Mouse (Mus musculus): ENCODE data around the gene Smyd3. TPM values are rescaled to one million over a fixed set of nuclear protein-coding genes. Genes with fewer than 3 reads are reported as not detected.

Gene Smyd3
- total and polyA plus RNA-seq, 2 experiments from 2014 or later = 15.8 to 28.4 TPM

DNA sequence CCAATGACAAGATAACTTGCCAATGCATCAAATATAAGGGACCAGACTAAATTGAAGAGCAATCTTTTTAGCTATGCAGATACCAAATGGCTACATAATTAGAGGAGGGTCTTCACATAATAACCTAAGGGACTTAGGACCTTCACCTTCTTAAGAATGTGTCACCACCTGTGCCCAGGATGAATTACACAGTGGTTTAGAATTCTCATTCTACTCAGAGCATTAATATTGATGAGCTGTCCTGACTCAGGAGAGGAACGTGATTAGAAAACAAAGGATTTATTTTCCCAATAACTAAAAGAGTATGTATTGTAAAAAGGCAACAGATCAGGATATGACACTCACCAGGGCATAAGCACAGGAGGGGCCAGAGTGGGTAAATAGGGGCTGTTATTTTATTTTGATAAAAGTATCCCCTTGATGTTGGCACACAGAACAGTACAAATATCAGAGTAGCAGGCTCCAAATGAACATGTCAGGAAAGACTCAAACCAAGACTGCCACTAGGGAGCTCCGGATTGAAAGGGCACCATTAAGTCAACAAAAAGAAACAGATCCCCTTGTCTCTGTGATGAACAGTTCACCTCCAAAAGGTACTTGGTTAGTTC, 172.4 kb downstream of the Smyd3 start:
- H3K27me3 ChIP-seq (ENCODE audit: insufficient read depth, low read length) = no peaks in the 10 kb centered on the region
- no peaks in the 10 kb centered on the region for H3K9me3 ChIP-seq (ENCODE audit: low read length)
- no peak for DNase-seq (ENCODE audit: low spot score)
- no peak for TF ChIP-seq CTCF (IDR thresholded peaks at IDR 0.05)
- no peak for ATAC-seq (ENCODE audit: low FRiP score)
- H3K27ac ChIP-seq (ENCODE audit: low read depth, low read length) = no peak overlapping the region
- WGBS = 28% methylated on average over 2 of the region's 2 CpGs
- no peak overlapping the region for H3K4me2 ChIP-seq (ENCODE audit: low read depth, low read length, poor library complexity, severe bottlenecking)
- H3K36me3 ChIP-seq (ENCODE audit: insufficient read depth, low read length) = no peaks in the 10 kb centered on the region
- no peaks in the 10 kb centered on the region for H3K4me1 ChIP-seq (ENCODE audit: insufficient read depth, low read length)
- H3K4me3 ChIP-seq (ENCODE audit: low read depth, low read length) = no peak overlapping the region
- no peak overlapping the region for H3K9ac ChIP-seq (replicated peaks; ENCODE audit: low read length, poor library complexity, severe bottlenecking)

DNA sequence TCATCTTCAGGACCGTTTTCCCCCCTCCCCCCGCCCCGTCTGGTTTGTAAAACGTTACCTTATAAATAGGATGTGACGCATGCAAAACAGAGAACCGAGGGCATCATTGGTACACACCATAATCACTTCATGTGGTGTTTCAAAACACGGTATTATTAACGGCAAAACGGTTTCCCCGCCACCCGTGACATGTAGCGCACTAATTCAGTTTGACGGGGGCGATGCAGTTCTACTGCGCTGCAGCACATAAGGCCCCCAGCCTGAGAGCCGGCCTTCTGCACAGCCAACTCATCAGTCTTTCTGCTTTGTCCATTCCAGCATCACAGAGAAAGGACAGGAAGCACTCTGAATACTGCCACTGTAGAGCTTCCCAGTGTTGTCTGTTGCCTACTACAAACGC, 174.4 kb downstream of the Smyd3 start:
- Histone ChIP-seq H3K27ac (ENCODE audit: low read depth, low read length) (no peak overlapping the region), H3K9me3 (ENCODE audit: low read length) (no peaks in the 10 kb centered on the region), H3K27me3 (ENCODE audit: insufficient read depth, low read length) (no peaks in the 10 kb centered on the region), H3K36me3 (ENCODE audit: insufficient read depth, low read length) (no peaks in the 10 kb centered on the region), H3K4me2 (ENCODE audit: low read depth, low read length, poor library complexity, severe bottlenecking) (no peak overlapping the region), H3K4me1 (ENCODE audit: insufficient read depth, low read length) (no peaks in the 10 kb centered on the region), H3K9ac (replicated peaks; ENCODE audit: low read length, poor library complexity, severe bottlenecking) (no peak overlapping the region), H3K4me3 (ENCODE audit: low read depth, low read length) (no peak overlapping the region)
- ATAC-seq (ENCODE audit: low FRiP score) (no peak), DNase-seq (ENCODE audit: low spot score) (no peak)
- 78% methylated on average over 17 of the region's 17 CpGs for WGBS
- TF ChIP-seq CTCF (IDR thresholded peaks at IDR 0.05) = no peak

DNA sequence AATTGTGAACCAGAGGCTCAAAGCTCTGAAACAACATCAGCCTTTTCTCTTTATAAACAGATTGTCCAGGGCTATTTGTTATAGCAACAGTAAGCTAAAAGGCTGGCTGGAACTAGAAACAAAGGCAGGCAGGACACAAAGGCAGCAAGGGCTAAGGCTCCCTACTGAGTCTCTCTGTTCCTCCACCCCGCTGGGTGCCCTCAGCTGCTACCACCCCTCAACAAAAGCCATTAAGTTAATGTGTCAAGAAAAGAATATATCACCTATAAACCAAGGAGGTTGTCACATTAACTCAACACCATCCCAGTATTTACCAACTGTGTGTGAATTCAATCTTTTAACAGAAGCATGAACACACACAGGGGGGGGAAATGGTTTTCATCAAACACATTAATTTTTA, 176.3 kb downstream of the Smyd3 start:
- H3K9me3 ChIP-seq (ENCODE audit: low read length) = no peaks in the 10 kb centered on the region
- no peak overlapping the region for H3K4me3 ChIP-seq (ENCODE audit: low read depth, low read length)
- H3K9ac ChIP-seq (replicated peaks; ENCODE audit: low read length, poor library complexity, severe bottlenecking) = no peak overlapping the region
- ATAC-seq (ENCODE audit: low FRiP score) = no peak
- H3K4me1 ChIP-seq (ENCODE audit: insufficient read depth, low read length) = no peaks in the 10 kb centered on the region
- no peak for TF ChIP-seq CTCF (IDR thresholded peaks at IDR 0.05)
- H3K27me3 ChIP-seq (ENCODE audit: insufficient read depth, low read length) = no peaks in the 10 kb centered on the region
- no peak for DNase-seq (ENCODE audit: low spot score)
- no peak overlapping the region for H3K4me2 ChIP-seq (ENCODE audit: low read depth, low read length, poor library complexity, severe bottlenecking)
- no peaks in the 10 kb centered on the region for H3K36me3 ChIP-seq (ENCODE audit: insufficient read depth, low read length)
- 47% methylated on average over 1 of the region's 1 CpGs for WGBS
- H3K27ac ChIP-seq (ENCODE audit: low read depth, low read length) = no peak overlapping the region

DNA sequence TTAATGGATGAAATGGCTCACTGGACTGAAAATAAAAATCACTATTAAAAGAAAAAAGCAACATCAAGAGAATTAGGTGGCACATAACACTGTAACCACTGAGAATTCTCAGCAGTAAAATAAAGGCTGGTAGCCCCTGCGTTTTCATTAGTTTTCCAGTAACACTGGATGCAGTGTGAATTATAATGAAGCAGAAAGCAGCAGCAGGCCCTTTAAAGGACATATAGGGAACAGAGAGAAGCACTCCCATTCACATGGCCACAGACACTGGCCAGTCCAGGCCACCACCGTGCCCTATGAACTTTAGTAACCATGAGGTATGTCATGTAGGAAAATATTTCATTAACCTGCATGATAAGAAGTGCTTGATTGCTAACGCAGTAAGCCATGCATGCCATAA, 178.8 kb downstream of the Smyd3 start:
- Histone ChIP-seq H3K4me1 (ENCODE audit: insufficient read depth, low read length) (no peaks in the 10 kb centered on the region), H3K4me3 (ENCODE audit: low read depth, low read length) (no peak overlapping the region), H3K9me3 (ENCODE audit: low read length) (no peaks in the 10 kb centered on the region), H3K4me2 (ENCODE audit: low read depth, low read length, poor library complexity, severe bottlenecking) (no peak overlapping the region), H3K27ac (ENCODE audit: low read depth, low read length) (no peak overlapping the region), H3K27me3 (ENCODE audit: insufficient read depth, low read length) (no peaks in the 10 kb centered on the region), H3K9ac (replicated peaks; ENCODE audit: low read length, poor library complexity, severe bottlenecking) (no peak overlapping the region), H3K36me3 (ENCODE audit: insufficient read depth, low read length) (no peaks in the 10 kb centered on the region)
- ATAC-seq (ENCODE audit: low FRiP score) (no peak), DNase-seq (ENCODE audit: low spot score) (no peak)
- WGBS = 59% methylated on average over 3 of the region's 3 CpGs
- TF ChIP-seq CTCF (IDR thresholded peaks at IDR 0.05) = no peak

DNA sequence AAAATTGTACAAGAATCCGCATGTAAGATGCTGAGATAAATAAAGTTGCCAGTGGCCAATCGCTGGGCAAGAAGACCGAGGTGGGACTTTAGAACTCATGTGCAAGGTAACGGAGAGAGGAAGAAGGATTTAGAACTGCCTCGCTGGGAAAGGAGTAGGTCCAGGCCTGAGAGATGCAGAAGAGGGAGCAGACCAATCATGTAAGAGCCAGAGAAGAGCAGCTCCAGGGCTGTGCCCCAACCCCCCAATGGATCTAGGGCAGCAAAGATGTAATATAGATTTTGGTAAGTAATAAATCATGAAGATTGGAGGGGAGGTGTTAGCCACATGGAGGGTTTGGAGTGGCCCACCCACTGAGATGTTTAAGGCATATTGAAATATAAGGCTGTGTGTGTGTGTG, 180.3 kb downstream of the Smyd3 start:
- H3K36me3 ChIP-seq (ENCODE audit: insufficient read depth, low read length) = no peaks in the 10 kb centered on the region
- no peak overlapping the region for H3K4me3 ChIP-seq (ENCODE audit: low read depth, low read length)
- no peak overlapping the region for H3K4me2 ChIP-seq (ENCODE audit: low read depth, low read length, poor library complexity, severe bottlenecking)
- no peak for TF ChIP-seq CTCF (IDR thresholded peaks at IDR 0.05)
- no peak overlapping the region for H3K9ac ChIP-seq (replicated peaks; ENCODE audit: low read length, poor library complexity, severe bottlenecking)
- WGBS = 85% methylated on average over 5 of the region's 5 CpGs
- H3K27ac ChIP-seq (ENCODE audit: low read depth, low read length) = no peak overlapping the region
- H3K27me3 ChIP-seq (ENCODE audit: insufficient read depth, low read length) = no peaks in the 10 kb centered on the region
- no peaks in the 10 kb centered on the region for H3K4me1 ChIP-seq (ENCODE audit: insufficient read depth, low read length)
- no peaks in the 10 kb centered on the region for H3K9me3 ChIP-seq (ENCODE audit: low read length)
- ATAC-seq (ENCODE audit: low FRiP score) (no peak), DNase-seq (ENCODE audit: low spot score) (no peak)

DNA sequence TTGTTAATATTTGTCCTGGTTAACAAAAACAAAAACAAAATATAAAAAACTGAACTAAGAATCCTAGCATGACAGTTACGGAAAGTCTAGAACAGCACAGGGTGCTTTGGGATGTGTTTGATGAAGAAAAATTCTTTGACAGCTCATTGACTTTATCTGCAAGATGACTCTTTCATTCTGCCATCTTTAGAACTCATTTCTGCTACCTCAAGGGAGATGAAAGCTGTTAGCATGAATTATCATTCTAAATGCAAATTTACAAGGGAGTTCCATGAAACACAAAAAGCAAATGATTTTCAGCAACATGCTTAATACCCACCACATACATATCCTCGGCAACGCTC, 190.9 kb downstream of the Smyd3 start:
- DNase-seq (ENCODE audit: low spot score) (no peak), ATAC-seq (ENCODE audit: low FRiP score) (no peak)
- WGBS = 57% methylated on average over 3 of the region's 3 CpGs
- H3K4me2 ChIP-seq (ENCODE audit: low read depth, low read length, poor library complexity, severe bottlenecking) = no peak overlapping the region
- no peak overlapping the region for H3K4me3 ChIP-seq (ENCODE audit: low read depth, low read length)
- peak overlapping the region; percentile 33 for H3K27ac ChIP-seq (ENCODE audit: low read depth, low read length)
- no peak for TF ChIP-seq CTCF (IDR thresholded peaks at IDR 0.05)
- no peak overlapping the region for H3K9ac ChIP-seq (replicated peaks; ENCODE audit: low read length, poor library complexity, severe bottlenecking)
- peaks cover 12% of the 10 kb centered on the region; the same call in 1 of the 2 replicates for H3K4me1 ChIP-seq (ENCODE audit: insufficient read depth, low read length)
- H3K9me3 ChIP-seq (ENCODE audit: low read length) = no peaks in the 10 kb centered on the region
- no peaks in the 10 kb centered on the region for H3K27me3 ChIP-seq (ENCODE audit: insufficient read depth, low read length)
- no peaks in the 10 kb centered on the region for H3K36me3 ChIP-seq (ENCODE audit: insufficient read depth, low read length)

All from midbrain, postnatal 0 days (tissue).